Mouse (Mus musculus) heart, embryonic 15.5 days (tissue): Measurements from ENCODE around the gene Fam185a. TPM values are rescaled to one million over a fixed set of nuclear protein-coding genes. Genes with fewer than 3 reads are reported as not detected.
A peak's percentile ranks its signal among the peaks of the same experiment; 100 is the strongest.

Source experiments
- ATAC-seq: fragments of 200-750 bp; cut with Nextera tagmentation; replicated peaks from 2 replicates; pipeline ENCODE4 v1.8.0; 2017; ENCODE audit warnings: low read depth, moderate TSS enrichment; ENCODE audit not compliant: insufficient number of reproducible peaks, insufficient read depth, low FRiP score
- H3K27ac ChIP-seq: fragments of 300-500 bp; sonication (generic); 2 replicates; pipeline ENCODE4 v1.5.1; 2015; ENCODE audit warnings: mild to moderate bottlenecking, inconsistent platforms
- H3K27me3 ChIP-seq: fragments of 300-500 bp; sonication (generic); 2 replicates; pipeline ENCODE4 v1.6.1; 2015; ENCODE audit warnings: inconsistent platforms
- H3K36me3 ChIP-seq: fragments of 300-500 bp; sonication (generic); 2 replicates; pipeline ENCODE4 v1.6.1; 2015; ENCODE audit warnings: mild to moderate bottlenecking, inconsistent platforms
- H3K4me1 ChIP-seq: fragments of 300-500 bp; sonication (generic); replicated peaks from 2 replicates; pipeline ENCODE4 v1.6.1; 2015; ENCODE audit warnings: inconsistent platforms
- H3K4me2 ChIP-seq: fragments of 300-500 bp; sonication (generic); 2 replicates; pipeline ENCODE4 v1.6.1; 2015; ENCODE audit warnings: inconsistent platforms, mild to moderate bottlenecking, moderate library complexity
- H3K4me3 ChIP-seq: fragments of 300-500 bp; sonication (generic); 2 replicates; pipeline ENCODE4 v1.5.1; 2015; ENCODE audit warnings: mild to moderate bottlenecking, inconsistent platforms
- H3K9ac ChIP-seq: fragments of 300-500 bp; sonication (generic); 2 replicates; pipeline ENCODE4 v1.6.1; 2015; ENCODE audit warnings: mild to moderate bottlenecking, inconsistent platforms
- H3K9me3 ChIP-seq: fragments of 300-500 bp; sonication (generic); replicated peaks from 2 replicates; pipeline ENCODE4 v1.6.1; 2016; ENCODE audit warnings: inconsistent platforms
- WGBS: fragments of 180-500 bp; shearing (Covaris S2); methylation state at CpG from one replicate; pipeline ENCODE4 v1.1.7; 2015; ENCODE audit warnings: mixed read lengths; 5-methylcytosine and 5-hydroxymethylcytosine counted together
- polyA plus RNA-seq: library from polyadenylated mRNA; unstranded; fragments of >200 nt; fragmentation: Nextera tagmentation; extraction: Ambion mirVana; gene quantifications from 2 replicates; pipeline ENCODE4 v1.2.1, GENCODE M21; 2015

Gene Fam185a
- polyA plus RNA-seq, 1 experiment from 2014 or later, result 8.5 TPM

DNA sequence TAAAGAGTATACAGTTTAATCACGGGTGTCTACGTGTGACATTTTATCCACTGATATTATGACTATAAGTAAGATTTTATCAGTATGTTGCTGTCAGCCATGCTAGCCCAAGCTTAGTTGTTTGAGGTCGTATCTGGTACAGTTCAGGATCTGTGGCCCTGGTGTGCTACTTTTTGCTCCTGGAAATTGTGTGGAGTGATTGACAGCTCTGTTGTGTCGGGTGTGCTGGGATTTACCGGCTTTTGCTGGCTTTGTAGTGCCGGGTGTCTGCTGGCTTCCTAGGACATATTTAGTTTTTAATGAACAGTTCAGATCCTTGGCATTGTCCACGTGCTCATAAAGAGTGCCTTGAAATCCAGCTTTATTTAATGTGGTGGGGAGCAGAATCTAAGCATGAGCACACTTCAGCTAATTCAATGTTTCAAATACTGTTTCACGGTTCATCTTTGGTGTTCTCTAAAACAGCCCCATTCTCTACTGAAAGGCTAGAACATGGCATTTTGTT lies 11.8 kb downstream of the Fam185a start:
- peaks cover 15% of the 10 kb centered on the region; the same call in 1 of the 2 replicates for H3K4me1 ChIP-seq
- H3K4me3 ChIP-seq, result no peak overlapping the region
- no peaks in the 10 kb centered on the region for H3K36me3 ChIP-seq
- 68% methylated on average over 8 of the region's 8 CpGs for WGBS
- H3K9me3 ChIP-seq, result no peaks in the 10 kb centered on the region
- H3K27ac ChIP-seq, result no peak overlapping the region
- H3K9ac ChIP-seq, result no peak overlapping the region
- ATAC-seq, result no peak
- no peak overlapping the region for H3K4me2 ChIP-seq
- H3K27me3 ChIP-seq, result no peaks in the 10 kb centered on the region

GRCm38 (mm10) chr5:21438428-21438827 lies 13.7 kb downstream of the Fam185a start:
- no peak overlapping the region for H3K4me2 ChIP-seq
- no peaks in the 10 kb centered on the region for H3K36me3 ChIP-seq
- 85% methylated on average over 9 of the region's 9 CpGs for WGBS
- no peak for ATAC-seq
- no peaks in the 10 kb centered on the region for H3K9me3 ChIP-seq
- H3K27ac ChIP-seq, result no peak overlapping the region
- peaks cover 20% of the 10 kb centered on the region; the same call in 1 of the 2 replicates for H3K4me1 ChIP-seq
- no peak overlapping the region for H3K9ac ChIP-seq
- H3K27me3 ChIP-seq, result no peaks in the 10 kb centered on the region
- no peak overlapping the region for H3K4me3 ChIP-seq

GRCm38 (mm10) chr5:21439446-21440110 lies 14.8 kb downstream of the Fam185a start:
- Histone ChIP-seq H3K4me1 (peaks cover 20% of the 10 kb centered on the region; the same call in 1 of the 2 replicates), H3K4me3 (no peak overlapping the region), H3K27me3 (no peaks in the 10 kb centered on the region), H3K9ac (no peak overlapping the region), H3K9me3 (no peaks in the 10 kb centered on the region), H3K27ac (no peak overlapping the region), H3K4me2 (no peak overlapping the region), H3K36me3 (no peaks in the 10 kb centered on the region)
- WGBS, result 72% methylated on average over 7 of the region's 7 CpGs
- no peak for ATAC-seq

- no peaks in the 10 kb centered on the region for H3K27me3 ChIP-seq
- no peak overlapping the region for H3K4me3 ChIP-seq
- 35% methylated on average over 8 of the region's 8 CpGs for WGBS
Measured at GRCm38 (mm10) chr5:21440833-21441530, 16.2 kb downstream of the Fam185a start.

GRCm38 (mm10) chr5:21467387-21467786 lies 42.6 kb downstream of the Fam185a start:
- H3K4me2 ChIP-seq, result no peak overlapping the region
- H3K9me3 ChIP-seq, result no peaks in the 10 kb centered on the region
- no peaks in the 10 kb centered on the region for H3K4me1 ChIP-seq
- no peak for ATAC-seq
- no peak overlapping the region for H3K9ac ChIP-seq
- 63% methylated on average over 7 of the region's 7 CpGs for WGBS
- no peaks in the 10 kb centered on the region for H3K27me3 ChIP-seq
- no peak overlapping the region for H3K4me3 ChIP-seq
- no peaks in the 10 kb centered on the region for H3K36me3 ChIP-seq
- no peak overlapping the region for H3K27ac ChIP-seq

More at GRCm38 (mm10) chr5:21440833-21441530, 16.2 kb downstream of the Fam185a start:
- Histone ChIP-seq H3K4me2 (no peak overlapping the region), H3K36me3 (no peaks in the 10 kb centered on the region), H3K9ac (no peak overlapping the region), H3K27ac (peak overlapping the region; percentile 49), H3K4me1 (peaks cover 20% of the 10 kb centered on the region; the same call in 1 of the 2 replicates), H3K9me3 (no peaks in the 10 kb centered on the region)
- ATAC-seq, result no peak

- Histone ChIP-seq H3K4me2 (no peak overlapping the region), H3K9ac (no peak overlapping the region), H3K27me3 (no peaks in the 10 kb centered on the region), H3K9me3 (no peaks in the 10 kb centered on the region), H3K27ac (no peak overlapping the region), H3K4me1 (no peaks in the 10 kb centered on the region), H3K36me3 (no peaks in the 10 kb centered on the region), H3K4me3 (no peak overlapping the region)
- no peak for ATAC-seq
- WGBS, result 89% methylated on average over 12 of the region's 12 CpGs
Measured at GRCm38 (mm10) chr5:21468100-21468499, 43.3 kb downstream of the Fam185a start.

DNA sequence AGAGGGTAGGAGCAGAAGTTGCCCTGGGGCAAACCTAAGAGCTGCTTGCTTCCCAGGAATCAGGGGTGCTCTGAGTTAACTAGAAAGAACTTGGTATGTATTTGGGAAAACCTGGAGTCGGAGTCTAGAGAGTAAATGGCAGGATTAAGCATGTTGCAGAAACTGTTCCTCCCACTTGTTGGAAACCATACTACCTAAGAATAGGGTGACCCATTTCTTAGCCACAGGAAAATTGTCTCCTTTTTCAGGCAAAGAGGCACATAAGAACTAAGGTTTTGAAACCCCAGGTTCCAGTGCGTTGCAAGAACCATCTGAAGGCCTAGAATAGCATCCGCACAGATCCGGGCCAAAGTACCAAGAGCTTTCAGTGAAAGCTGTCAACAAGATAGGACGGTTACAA lies 53.7 kb downstream of the Fam185a start:
- Histone ChIP-seq H3K27me3 (no peaks in the 10 kb centered on the region), H3K4me2 (no peak overlapping the region), H3K4me1 (peaks cover 5% of the 10 kb centered on the region), H3K27ac (no peak overlapping the region), H3K4me3 (no peak overlapping the region), H3K36me3 (no peaks in the 10 kb centered on the region), H3K9me3 (no peaks in the 10 kb centered on the region), H3K9ac (no peak overlapping the region)
- WGBS, result 73% methylated on average over 5 of the region's 5 CpGs
- ATAC-seq, result no peak

DNA sequence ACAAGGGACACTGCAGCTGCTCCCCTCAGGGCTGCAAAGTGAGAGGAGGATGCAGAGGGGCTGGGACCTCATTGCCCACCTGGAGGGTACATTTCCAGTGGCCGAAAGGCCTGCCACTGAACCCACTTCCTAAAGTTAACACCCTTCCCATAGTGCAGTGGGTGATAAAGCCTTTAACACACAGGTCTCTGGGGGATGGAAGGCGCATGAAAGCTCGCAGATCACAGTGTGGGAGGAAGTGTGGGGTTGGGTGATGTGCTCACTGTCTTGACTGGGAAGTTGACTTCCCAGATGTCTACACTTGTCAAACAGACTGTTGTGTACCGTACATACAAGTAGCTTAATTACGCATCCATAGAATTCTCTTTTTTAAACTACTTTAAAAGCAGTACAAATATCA lies 55.0 kb downstream of the Fam185a start:
- no peak overlapping the region for H3K9ac ChIP-seq
- no peaks in the 10 kb centered on the region for H3K9me3 ChIP-seq
- H3K27ac ChIP-seq, result no peak overlapping the region
- peaks cover 5% of the 10 kb centered on the region for H3K4me1 ChIP-seq
- ATAC-seq, result no peak
- WGBS, result 68% methylated on average over 5 of the region's 5 CpGs
- no peaks in the 10 kb centered on the region for H3K36me3 ChIP-seq
- H3K4me3 ChIP-seq, result no peak overlapping the region
- no peaks in the 10 kb centered on the region for H3K27me3 ChIP-seq
- H3K4me2 ChIP-seq, result no peak overlapping the region

- H3K27me3 ChIP-seq, result no peaks in the 10 kb centered on the region
- H3K4me2 ChIP-seq, result no peak overlapping the region
- H3K4me3 ChIP-seq, result no peak overlapping the region
- ATAC-seq, result no peak
- no peak overlapping the region for H3K27ac ChIP-seq
- H3K4me1 ChIP-seq, result peaks cover 5% of the 10 kb centered on the region
- 82% methylated on average over 6 of the region's 6 CpGs for WGBS
- H3K9ac ChIP-seq, result no peak overlapping the region
- H3K36me3 ChIP-seq, result no peaks in the 10 kb centered on the region
- no peaks in the 10 kb centered on the region for H3K9me3 ChIP-seq
Measured at GRCm38 (mm10) chr5:21481521-21481920, 56.8 kb downstream of the Fam185a start.

DNA sequence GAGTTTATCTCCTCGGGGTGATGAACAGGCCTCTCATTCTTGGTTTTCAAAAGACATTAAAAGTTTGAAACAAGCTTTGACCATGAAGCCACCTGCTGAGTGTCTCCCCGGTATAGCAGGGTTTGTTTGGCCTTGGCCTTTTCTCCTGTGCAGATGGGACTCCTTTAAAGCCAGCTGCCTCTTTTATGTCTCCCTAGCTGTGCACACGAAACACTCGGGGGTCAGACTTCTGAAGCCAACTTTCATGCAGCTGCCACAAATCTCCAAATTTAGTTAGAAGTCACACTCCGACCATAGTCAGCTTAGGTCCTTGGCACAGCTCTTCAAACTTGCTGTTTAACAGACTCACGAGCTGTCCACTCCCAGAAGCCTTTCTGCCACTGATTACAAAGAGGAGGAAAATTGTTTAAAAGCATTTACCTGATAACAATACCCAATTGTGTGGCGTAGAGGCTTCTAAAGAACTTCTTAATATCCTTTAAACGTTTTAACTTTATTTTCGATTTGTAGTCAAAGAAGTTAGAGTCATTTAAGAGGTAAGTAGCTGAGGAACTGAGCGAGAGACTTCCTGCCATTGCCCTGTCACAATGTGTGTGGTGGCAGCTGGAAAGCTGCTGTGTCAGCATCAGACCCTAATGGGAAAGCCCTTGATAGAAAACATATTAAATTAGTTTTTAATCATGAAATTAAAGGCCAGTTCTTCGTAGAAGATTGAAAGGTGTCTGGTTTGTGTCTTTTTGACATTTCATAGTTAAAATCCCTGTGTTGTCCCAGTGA lies 57.9 kb downstream of the Fam185a start:
- Histone ChIP-seq H3K4me3 (no peak overlapping the region), H3K9ac (no peak overlapping the region), H3K4me2 (no peak overlapping the region), H3K4me1 (peaks cover 5% of the 10 kb centered on the region), H3K27me3 (no peaks in the 10 kb centered on the region), H3K27ac (no peak overlapping the region; the same call in 1 of the 2 replicates), H3K9me3 (no peaks in the 10 kb centered on the region), H3K36me3 (no peaks in the 10 kb centered on the region)
- ATAC-seq, result no peak
- 49% methylated on average over 11 of the region's 11 CpGs for WGBS

DNA sequence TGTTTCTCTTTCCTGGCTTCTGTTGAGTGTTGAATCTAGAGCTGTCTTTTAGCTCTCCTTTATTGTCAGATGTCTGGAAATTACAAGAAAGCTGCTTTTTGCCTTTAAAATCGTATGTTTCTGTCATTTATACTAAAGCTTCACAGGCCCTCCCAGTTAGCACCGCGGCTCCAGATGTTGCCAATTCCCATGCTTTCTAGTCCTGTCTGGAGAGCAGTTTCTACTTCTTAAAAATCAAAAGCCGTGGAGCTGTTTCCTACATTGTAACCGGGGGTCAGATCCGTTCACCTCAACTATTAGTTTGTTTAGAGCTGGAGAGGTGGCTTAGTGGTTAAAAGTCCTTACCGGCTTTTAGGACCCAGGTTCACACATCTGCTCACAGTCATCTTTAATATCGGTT lies 58.5 kb downstream of the Fam185a start:
- Histone ChIP-seq H3K4me3 (no peak overlapping the region), H3K27ac (no peak overlapping the region), H3K36me3 (no peaks in the 10 kb centered on the region), H3K4me2 (no peak overlapping the region), H3K9ac (no peak overlapping the region), H3K27me3 (no peaks in the 10 kb centered on the region), H3K9me3 (no peaks in the 10 kb centered on the region), H3K4me1 (peaks cover 5% of the 10 kb centered on the region)
- no peak for ATAC-seq
- WGBS, result 77% methylated on average over 8 of the region's 8 CpGs
